Mouse (Mus musculus) monocyte, adult 5-6 weeks (primary cell): ENCODE measurements around the gene Focad. TPM values are rescaled to one million over a fixed set of nuclear protein-coding genes. Genes with fewer than 3 reads are reported as not detected.

Source experiments
- ATAC-seq: fragments of 153-309, 156-312 bp; replicated peaks from 2 replicates; pipeline ENCODE4 v1.8.0; 2017; ENCODE audit warnings: mild to moderate bottlenecking; ENCODE audit not compliant: low TSS enrichment, insufficient number of reproducible peaks, severe bottlenecking, poor library complexity, low FRiP score
- total RNA-seq: library from RNA; stranded (forward); fragments of 200-1000, 200-491, 200-594 nt; gene quantifications from 3 replicates; pipeline ENCODE4 v1.2.3, GENCODE M21; 2017

The Focad gene
- total RNA-seq, 1 experiment from 2014 or later = 2.1 TPM

- no peak for ATAC-seq
Measured at GRCm38 (mm10) chr4:88138366-88138917, 44.0 kb downstream of the Focad start.

GRCm38 (mm10) chr4:88149462-88149861, 55.0 kb downstream of the Focad start:
- ATAC-seq = no peak

- no peak for ATAC-seq
Measured at GRCm38 (mm10) chr4:88155490-88156160, 61.2 kb downstream of the Focad start.

- no peak for ATAC-seq
Measured at GRCm38 (mm10) chr4:88156961-88157360, 62.5 kb downstream of the Focad start.

- no peak for ATAC-seq
Measured at GRCm38 (mm10) chr4:88157644-88158043, 63.2 kb downstream of the Focad start.

- ATAC-seq = no peak
Measured at GRCm38 (mm10) chr4:88159256-88159655, 64.8 kb downstream of the Focad start.

- ATAC-seq = no peak
Measured at GRCm38 (mm10) chr4:88159700-88160099, 65.3 kb downstream of the Focad start.

GRCm38 (mm10) chr4:88163511-88164247, 69.2 kb downstream of the Focad start:
- no peak for ATAC-seq

GRCm38 (mm10) chr4:88167008-88167862, 72.8 kb downstream of the Focad start:
- ATAC-seq = no peak

GRCm38 (mm10) chr4:88175058-88175974, 80.9 kb downstream of the Focad start:
- no peak for ATAC-seq

- no peak for ATAC-seq
Measured at GRCm38 (mm10) chr4:88179296-88179695, 84.9 kb downstream of the Focad start.

GRCm38 (mm10) chr4:88184293-88184692, 89.9 kb downstream of the Focad start:
- no peak for ATAC-seq

GRCm38 (mm10) chr4:88185872-88186426, 91.5 kb downstream of the Focad start:
- ATAC-seq = no peak; the same call in 1 of the 2 replicates

GRCm38 (mm10) chr4:88187649-88188048, 93.2 kb downstream of the Focad start:
- no peak for ATAC-seq

- ATAC-seq = no peak
Measured at GRCm38 (mm10) chr4:88189495-88189894, 95.1 kb downstream of the Focad start.

- ATAC-seq = no peak
Measured at GRCm38 (mm10) chr4:88194256-88194655, 99.8 kb downstream of the Focad start.

GRCm38 (mm10) chr4:88195898-88196495, 101.6 kb downstream of the Focad start:
- ATAC-seq = no peak
